Mouse (Mus musculus) bone marrow macrophage, adult 2 months (primary cell): ENCODE data around the gene Prdm11.

ENCODE experiments used
- CTCF ChIP-seq: IDR thresholded peaks from 2 replicates; pipeline ENCODE4 v1.5.1; 2012; ENCODE audit warnings: low read depth, mild to moderate bottlenecking, low read length, moderate library complexity
- POLR2A ChIP-seq: IDR thresholded peaks from 2 replicates; pipeline ENCODE4 v1.6.1; 2012; ENCODE audit warnings: mild to moderate bottlenecking, low read depth, low read length, borderline replicate concordance

GRCm38 (mm10) chr2:93030101-93030500 lies 15.9 kb downstream of the Prdm11 start:
- TF ChIP-seq POLR2A = no peak
- no peak for TF ChIP-seq CTCF
